In genomic region chr15:77018740-77019340, GRCm38 (mm10) we compare ENCODE assay signal across 11 mouse cellular contexts. TPM values are rescaled to one million over a fixed set of nuclear protein-coding genes. Genes with fewer than 3 reads are reported as not detected.
DNase-seq lines count a peak whose midpoint lies in the region; ATAC-seq and TF ChIP-seq lines count a peak whose summit lies in the region.
"Had no signal": no experiment of that assay in that cellular context is flagged by ENCODE, and none has a peak within 500 bp of the region (broad histone marks: within the 10 kb centered on the region; RNA-seq: fewer than 3 reads in every experiment).

No protein-coding gene starts in this region.

- 63% methylated on average over 6 of the region's 6 CpGs for WGBS in kidney, embryonic 15.5 days
- 67% methylated on average over 6 of the region's 6 CpGs for WGBS in hindbrain, embryonic 10.5 days

- no peak for ATAC-seq in kidney, embryonic 15.5 days (replicated peaks; ENCODE audit: low FRiP score)

- no peaks in the 10 kb centered on the region for H3K9me3 ChIP-seq in kidney, embryonic 15.5 days (replicated peaks)
- no peaks in the 10 kb centered on the region for H3K9me3 ChIP-seq in hindbrain, embryonic 10.5 days
- H3K9me3 ChIP-seq: hindbrain, embryonic 13.5 days; liver, embryonic 13.5 days had no signal

- peak; percentile 42; the same call in 1 of the 2 replicates for TF ChIP-seq CTCF in embryonic fibroblast, embryonic 13.5 days (IDR thresholded peaks at IDR 0.05; ENCODE audit: borderline replicate concordance, insufficient read depth, low read length)

- peak; percentile 44 to 66 for DNase-seq in adrenal gland, postnatal 36 days
- DNase-seq in adrenal gland, adult 8-10 months: no peak
- peak; percentile 33 to 37 for DNase-seq in kidney, postnatal 25 days
- DNase-seq in 3T3-L1 (ENCODE audit: low read depth, low spot score): peak; percentile 43
- DNase-seq in thymus, adult 18-20 months: no peak
- no peak for DNase-seq in hindbrain, embryonic 10.5 days (ENCODE audit: low spot score)
- DNase-seq: liver, embryonic 13.5 days had no signal

- H3K4me3 ChIP-seq in kidney, embryonic 15.5 days (replicated peaks): no peak overlapping the region
- H3K4me3 ChIP-seq in embryonic fibroblast, embryonic 13.5 days (ENCODE audit: insufficient read depth, low read length): no peak overlapping the region
- no peak overlapping the region for H3K4me3 ChIP-seq in hindbrain, embryonic 10.5 days
- H3K4me3 ChIP-seq: hindbrain, embryonic 13.5 days; liver, embryonic 13.5 days had no signal

- no peak overlapping the region for H3K27ac ChIP-seq in kidney, embryonic 15.5 days
- H3K27ac ChIP-seq in embryonic fibroblast, embryonic 13.5 days (ENCODE audit: insufficient read depth, low read length): no peak overlapping the region
- H3K27ac ChIP-seq in hindbrain, embryonic 10.5 days: no peak overlapping the region
- H3K27ac ChIP-seq: hindbrain, embryonic 13.5 days; liver, embryonic 13.5 days had no signal

- no peak overlapping the region for H3K4me2 ChIP-seq in kidney, embryonic 15.5 days
- H3K4me2 ChIP-seq: hindbrain, embryonic 13.5 days; liver, embryonic 13.5 days had no signal

- H3K4me1 ChIP-seq in kidney, embryonic 15.5 days: peaks cover 20% of the 10 kb centered on the region
- H3K4me1 ChIP-seq in embryonic fibroblast, embryonic 13.5 days (ENCODE audit: control insufficient read depth, insufficient read depth, low read length): no peaks in the 10 kb centered on the region
- peaks cover 19% of the 10 kb centered on the region for H3K4me1 ChIP-seq in hindbrain, embryonic 10.5 days (replicated peaks)
- H3K4me1 ChIP-seq: liver, embryonic 13.5 days had no signal

- no peaks in the 10 kb centered on the region for H3K27me3 ChIP-seq in kidney, embryonic 15.5 days
- no peaks in the 10 kb centered on the region for H3K27me3 ChIP-seq in hindbrain, embryonic 10.5 days (ENCODE audit: insufficient read depth, poor library complexity, severe bottlenecking)
- H3K27me3 ChIP-seq: hindbrain, embryonic 13.5 days; liver, embryonic 13.5 days had no signal

- no peak for TF ChIP-seq POLR2A in embryonic fibroblast, embryonic 13.5 days (IDR thresholded peaks at IDR 0.05; ENCODE audit: low read depth, low read length)

- no peaks in the 10 kb centered on the region for H3K36me3 ChIP-seq in kidney, embryonic 15.5 days
- no peaks in the 10 kb centered on the region for H3K36me3 ChIP-seq in hindbrain, embryonic 10.5 days
- H3K36me3 ChIP-seq: hindbrain, embryonic 13.5 days; liver, embryonic 13.5 days had no signal

- no peak overlapping the region for H3K9ac ChIP-seq in kidney, embryonic 15.5 days
- H3K9ac ChIP-seq: hindbrain, embryonic 13.5 days; liver, embryonic 13.5 days had no signal

RNA-seq across cellular contexts. Expression of gene Apol6, which starts 25.7 kb away (rescaled TPM):
- 10 to 100 TPM; 12.9 to 22.4 TPM for total RNA-seq in adrenal gland, postnatal 36 days (2021)
- total RNA-seq in adrenal gland, adult 8-10 months (2022): 10 to 100 TPM; 11.8 to 73.3 (median 21.2) TPM
- 0.23 TPM in 1 of 2 replicates, not detected in the other for polyA plus RNA-seq in kidney, embryonic 15.5 days (2015; fragmentation: Nextera tagmentation; extraction: Ambion mirVana)
- 6.3 and 8.9 TPM in 2 replicates for polyA plus RNA-seq in embryonic fibroblast, embryonic 13.5 days (2011; ENCODE audit: insufficient read length, low read depth, missing spikeins)
- polyA plus RNA-seq in hindbrain, embryonic 10.5 days (2016; fragmentation: Nextera tagmentation; extraction: Ambion mirVana): 0.06 TPM in 1 of 2 replicates, not detected in the other
- total RNA-seq: neutrophil, adult 5-6 weeks had no signal
- polyA plus RNA-seq: hindbrain, embryonic 13.5 days had no signal

RNA-seq across cellular contexts. Expression of gene Mb, which starts 31.6 kb away (rescaled TPM):
- total RNA-seq in adrenal gland, postnatal 36 days (2021): 1 to 10 TPM in 1 of 2 experiments, under 1 TPM in 1; 0.43 to 1.7 TPM
- total RNA-seq in adrenal gland, adult 8-10 months (2022): 1 to 10 TPM in 1 of 4 experiments, under 1 TPM in 1, not detected in 2; 0.96 to 4.0 TPM
- polyA plus RNA-seq in kidney, embryonic 15.5 days (2015; fragmentation: Nextera tagmentation; extraction: Ambion mirVana): 0.49 and 1.2 TPM in 2 replicates
- not detected in 2 replicates for polyA plus RNA-seq in embryonic fibroblast, embryonic 13.5 days (2011; ENCODE audit: insufficient read length, low read depth, missing spikeins)
- polyA plus RNA-seq in hindbrain, embryonic 10.5 days (2016; fragmentation: Nextera tagmentation; extraction: Ambion mirVana): 0.63 TPM in 1 of 2 replicates, not detected in the other
- total RNA-seq: neutrophil, adult 5-6 weeks had no signal

Comparison
In these comparisons a context has a peak if more than half of its experiments do, and no peak if none do; other contexts are left out.
1. DNase-seq: peak in adrenal gland, postnatal 36 days (2 of 2), kidney, postnatal 25 days (2 of 2) and 3T3-L1 (single experiment); none in adrenal gland, adult 8-10 months (single experiment), thymus, adult 18-20 months (0 of 2) and hindbrain, embryonic 10.5 days (single experiment).